Mouse (Mus musculus) liver, adult 2 months (tissue): ENCODE results near the gene Mpdu1. TPM values are rescaled to one million over a fixed set of nuclear protein-coding genes. Genes with fewer than 3 reads are reported as not detected.

Source experiments
- DNase-seq: peaks from one replicate; pipeline ENCODE4 v3.0.0-alpha.2; 2011; ENCODE audit warnings: low read depth, low spot score; ENCODE audit errors: extremely low read depth
- H3K27ac ChIP-seq: fragments of 200-500 bp; replicated peaks from 2 replicates; pipeline ENCODE4 v1.5.1; 2012; ENCODE audit warnings: low read depth, mild to moderate bottlenecking, control low read depth, inconsistent platforms, low read length; ENCODE audit not compliant: insufficient read depth
- H3K27me3 ChIP-seq: fragments of 200-500 bp; 2 replicates; pipeline ENCODE4 v1.6.1; 2012; ENCODE audit warnings: mild to moderate bottlenecking, moderate library complexity, low read length, inconsistent platforms; ENCODE audit not compliant: control insufficient read depth, insufficient read depth
- H3K36me3 ChIP-seq: fragments of 200-500 bp; 2 replicates; pipeline ENCODE4 v1.6.1; 2012; ENCODE audit warnings: low read length, inconsistent platforms; ENCODE audit not compliant: control insufficient read depth, insufficient read depth
- H3K4me1 ChIP-seq: fragments of 200-500 bp; 2 replicates; pipeline ENCODE4 v1.6.1; 2011; ENCODE audit warnings: low read length; ENCODE audit not compliant: control insufficient read depth, insufficient read depth
- H3K4me3 ChIP-seq: fragments of 200-500 bp; 2 replicates; pipeline ENCODE4 v1.5.1; 2011; ENCODE audit warnings: low read depth, mild to moderate bottlenecking, control low read depth, low read length, moderate library complexity; ENCODE audit not compliant: insufficient read depth
- H3K79me2 ChIP-seq: fragments of 200-500 bp; 2 replicates; pipeline ENCODE4 v1.6.1; 2012; ENCODE audit warnings: inconsistent platforms, mild to moderate bottlenecking, low read length, moderate library complexity; ENCODE audit not compliant: control insufficient read depth, insufficient read depth
- H3K9ac ChIP-seq: fragments of 200-500 bp; 2 replicates; pipeline ENCODE4 v1.6.1; 2012; ENCODE audit warnings: low read depth, mild to moderate bottlenecking, control low read depth, inconsistent platforms, low read length
- CTCF ChIP-seq: fragments of 200-500 bp; IDR thresholded peaks from 2 replicates; pipeline ENCODE4 v1.5.1; 2011; ENCODE audit warnings: low read depth, low read length, control low read depth
- POLR2A ChIP-seq: fragments of 200-500 bp; IDR thresholded peaks from 2 replicates; pipeline ENCODE4 v1.6.1; 2011; ENCODE audit warnings: low read length, control low read depth; ENCODE audit not compliant: insufficient read depth; ENCODE audit errors: extremely low read depth
- WGBS: fragments of 180-500 bp; shearing (Covaris S2); methylation state at CpG from one replicate; pipeline ENCODE4 v1.1.7; 2018; 5-methylcytosine and 5-hydroxymethylcytosine counted together
- polyA plus RNA-seq: library from polyadenylated mRNA; depleted of rRNA; stranded (reverse); fragments of >200 nt; gene quantifications from 2 replicates; pipeline ENCODE4 v1.2.3, GENCODE M21; 2012
- total RNA-seq: library from RNA; depleted of rRNA; stranded (reverse); fragments of >200 nt; gene quantifications from 2 replicates; pipeline ENCODE4 v1.2.3, GENCODE M21; 2014

Mpdu1 gene
- total and polyA plus RNA-seq, 2 experiments: 49.9 to 115 TPM

DNA sequence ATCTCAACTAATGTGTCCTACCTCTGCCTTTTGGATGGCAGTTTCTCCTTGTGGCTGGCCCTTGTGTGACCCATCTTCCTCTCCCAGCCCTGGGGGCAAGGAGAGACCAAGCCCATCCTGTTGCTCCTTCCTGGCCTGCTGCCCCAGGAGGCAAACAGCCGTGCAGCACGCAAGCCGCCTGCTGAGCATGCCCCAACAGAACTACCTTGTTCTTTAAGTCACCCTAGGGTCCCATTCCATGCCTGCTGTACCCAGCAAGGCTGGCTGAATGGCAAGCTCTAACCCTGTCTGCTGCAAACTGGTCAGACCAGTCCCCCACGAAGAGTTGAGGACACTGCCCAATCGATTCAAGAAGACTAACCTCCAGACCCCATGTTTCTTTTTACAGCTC lies 6.4 kb downstream of the Mpdu1 start:
- Histone ChIP-seq H3K27ac (no peak overlapping the region), H3K36me3 (peaks cover 14% of the 10 kb centered on the region), H3K4me3 (no peak overlapping the region), H3K4me1 (no peaks in the 10 kb centered on the region), H3K27me3 (no peaks in the 10 kb centered on the region), H3K79me2 (no peaks in the 10 kb centered on the region; the same call in 1 of the 2 replicates), H3K9ac (no peak overlapping the region)
- 77% methylated on average over 5 of the region's 5 CpGs for whole genome bisulfite sequencing
- TF ChIP-seq POLR2A: no peak
- TF ChIP-seq CTCF: no peak
- no peak for DNase-seq

DNA sequence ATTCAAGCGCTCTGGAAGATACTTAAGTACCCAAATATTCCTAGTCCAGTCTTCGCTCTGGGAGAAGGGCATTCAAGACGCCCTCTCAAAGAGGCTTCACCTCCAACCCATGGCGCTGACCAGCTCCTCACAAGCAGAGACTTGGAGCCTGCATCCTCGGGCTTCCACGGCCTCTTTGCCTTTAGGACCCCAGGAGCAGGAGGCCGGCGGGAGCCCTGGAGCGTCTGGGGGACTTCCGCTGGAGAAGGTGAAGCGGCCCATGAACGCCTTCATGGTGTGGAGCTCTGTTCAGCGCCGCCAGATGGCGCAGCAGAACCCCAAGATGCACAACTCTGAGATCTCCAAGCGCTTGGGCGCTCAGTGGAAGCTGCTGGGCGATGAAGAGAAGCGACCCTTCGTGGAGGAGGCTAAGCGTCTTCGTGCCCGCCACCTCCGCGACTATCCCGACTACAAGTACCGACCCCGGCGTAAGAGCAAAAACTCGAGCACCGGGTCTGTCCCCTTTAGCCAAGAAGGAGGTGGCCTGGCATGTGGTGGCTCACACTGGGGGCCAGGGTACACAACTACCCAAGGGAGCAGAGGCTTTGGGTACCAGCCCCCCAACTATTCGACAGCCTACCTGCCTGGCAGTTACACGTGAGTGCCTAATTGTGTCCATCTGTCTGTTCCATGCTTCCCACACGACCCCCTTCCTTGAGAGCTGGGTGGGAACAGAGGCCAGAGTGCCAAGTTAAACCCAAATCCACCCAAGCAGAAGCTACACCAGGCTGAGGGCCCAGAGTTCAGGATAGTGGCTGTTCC lies 7.0 kb downstream of the Mpdu1 start, which contains the start of gene Sox15:
Sox15 (plus strand) TSS at position 51 of the 801 bp plus-strand sequence.
- Histone ChIP-seq H3K27me3 (no peaks in the 10 kb centered on the region), H3K4me1 (no peaks in the 10 kb centered on the region), H3K79me2 (no peaks in the 10 kb centered on the region), H3K4me3 (no peak within 1 kb of the TSS), H3K27ac (no peak within 1 kb of the TSS), H3K36me3 (peaks cover 20% of the 10 kb centered on the region), H3K9ac (no peak within 1 kb of the TSS)
- WGBS: 58% methylated on average over 34 of the region's 34 CpGs
- TF ChIP-seq CTCF: peak; percentile 71
- TF ChIP-seq POLR2A: no peak
- no peak for DNase-seq

DNA sequence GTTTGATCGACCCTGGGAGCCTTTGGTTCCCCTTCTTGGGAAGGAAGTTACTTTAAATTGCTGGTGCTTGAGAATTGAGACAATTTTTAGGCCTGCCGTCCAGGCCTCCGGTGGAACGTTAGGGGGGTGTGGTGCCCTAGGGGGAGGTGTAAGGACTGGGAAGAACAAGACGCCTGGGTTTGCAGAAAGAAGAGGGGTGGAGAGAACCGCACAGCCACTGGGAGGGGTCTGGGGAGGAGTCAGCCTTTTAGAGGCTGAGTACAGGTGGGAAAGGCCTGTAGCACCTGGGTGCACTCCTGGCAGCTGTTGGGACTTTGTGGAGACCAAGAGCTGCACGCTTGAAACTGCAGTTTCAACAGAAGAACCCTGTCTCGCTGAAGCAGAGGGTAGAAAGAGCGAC lies 7.7 kb downstream of the Mpdu1 start:
- no peak for DNase-seq
- Histone ChIP-seq H3K9ac (no peak overlapping the region), H3K79me2 (no peaks in the 10 kb centered on the region), H3K27me3 (no peaks in the 10 kb centered on the region), H3K36me3 (peaks cover 27% of the 10 kb centered on the region), H3K4me3 (no peak overlapping the region), H3K27ac (no peak overlapping the region), H3K4me1 (no peaks in the 10 kb centered on the region)
- TF ChIP-seq CTCF (no peak), POLR2A (no peak)
- 57% methylated on average over 9 of the region's 9 CpGs for WGBS

DNA sequence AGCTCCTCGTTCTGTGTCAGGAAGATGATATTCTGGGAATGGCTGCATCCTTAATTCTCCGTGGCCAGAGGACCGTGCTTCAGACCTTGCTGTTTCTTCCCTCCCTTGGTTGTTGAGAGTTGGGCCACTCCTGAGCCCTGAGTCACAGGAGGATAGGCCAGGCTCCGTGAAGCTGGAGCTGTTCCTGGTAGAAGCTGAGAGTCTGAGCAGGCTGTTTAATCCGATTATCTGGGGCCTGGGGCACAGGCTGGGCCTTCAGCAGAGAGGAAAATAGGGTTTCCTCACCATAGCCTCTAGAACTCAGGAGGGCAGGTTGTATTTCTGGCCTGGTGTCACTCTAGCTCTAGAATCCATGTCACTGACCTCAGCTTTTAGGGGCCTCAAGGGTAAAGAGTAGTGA lies 9.0 kb downstream of the Mpdu1 start:
- 78% methylated on average over 5 of the region's 5 CpGs for WGBS
- Histone ChIP-seq H3K36me3 (peaks cover 35% of the 10 kb centered on the region), H3K4me3 (no peak overlapping the region), H3K9ac (no peak overlapping the region), H3K79me2 (no peaks in the 10 kb centered on the region), H3K4me1 (no peaks in the 10 kb centered on the region), H3K27ac (no peak overlapping the region), H3K27me3 (no peaks in the 10 kb centered on the region)
- no peak for TF ChIP-seq POLR2A
- no peak for TF ChIP-seq CTCF
- no peak for DNase-seq

DNA sequence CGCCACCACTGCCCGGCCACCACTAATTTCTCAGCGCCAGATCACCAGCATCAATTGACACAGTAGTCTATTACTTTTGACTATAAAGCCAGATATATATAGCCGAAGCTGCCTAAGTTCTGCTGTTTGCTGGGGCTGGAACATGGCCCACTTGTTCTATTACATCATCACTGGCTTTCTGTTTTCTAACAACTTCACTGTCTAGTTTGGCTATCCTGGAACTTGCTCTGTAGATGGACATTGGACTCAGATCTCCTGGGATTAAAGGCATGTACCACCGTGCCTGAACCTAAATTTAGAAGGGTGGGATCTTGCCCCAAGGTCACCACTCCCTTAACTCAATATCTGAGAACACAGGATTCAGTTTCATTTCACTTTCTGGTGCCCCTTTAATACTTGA lies 16.6 kb downstream of the Mpdu1 start:
- H3K27me3 ChIP-seq: no peaks in the 10 kb centered on the region
- no peak overlapping the region for H3K9ac ChIP-seq
- DNase-seq: peak; percentile 85
- TF ChIP-seq POLR2A (no peak), CTCF (no peak)
- peaks cover 4% of the 10 kb centered on the region; the same call in 1 of the 2 replicates for H3K4me1 ChIP-seq
- no peak overlapping the region for H3K4me3 ChIP-seq
- H3K27ac ChIP-seq: no peak overlapping the region; the same call in 1 of the 2 replicates
- peaks cover 57% of the 10 kb centered on the region for H3K36me3 ChIP-seq
- no peaks in the 10 kb centered on the region; the same call in 1 of the 2 replicates for H3K79me2 ChIP-seq
- 53% methylated on average over 5 of the region's 5 CpGs for WGBS

DNA sequence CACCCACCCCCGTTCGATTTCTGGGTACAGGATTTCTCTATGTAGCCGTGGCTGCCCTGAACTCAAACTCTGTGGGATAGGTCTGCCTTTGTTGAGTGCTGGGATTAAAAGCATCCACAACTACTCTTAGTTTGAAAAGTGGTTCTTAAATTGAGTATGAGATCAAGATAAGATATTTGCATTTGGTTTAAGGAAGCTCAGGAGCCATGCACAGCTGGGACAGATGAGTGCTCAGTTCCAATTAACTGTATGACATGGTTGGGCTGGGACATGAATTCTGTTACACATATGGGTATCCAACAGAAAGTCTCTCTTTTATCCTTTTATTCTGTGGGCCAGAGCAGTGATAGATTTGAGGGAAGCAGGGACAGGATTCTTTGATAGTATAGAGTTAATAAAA lies 27.0 kb downstream of the Mpdu1 start:
- 77% methylated on average over 3 of the region's 3 CpGs for WGBS

More for the DNA sequence above, 27.0 kb downstream of the Mpdu1 start:
- H3K4me3 ChIP-seq: no peak overlapping the region
- no peak overlapping the region for H3K9ac ChIP-seq
- DNase-seq: no peak
- H3K79me2 ChIP-seq: peaks cover 9% of the 10 kb centered on the region; the same call in 1 of the 2 replicates
- H3K4me1 ChIP-seq: peaks cover 10% of the 10 kb centered on the region
- H3K36me3 ChIP-seq: peaks cover 15% of the 10 kb centered on the region; the same call in 1 of the 2 replicates
- no peak overlapping the region for H3K27ac ChIP-seq
- no peak for TF ChIP-seq POLR2A
- no peak for TF ChIP-seq CTCF
- H3K27me3 ChIP-seq: no peaks in the 10 kb centered on the region
